Mouse (Mus musculus) cerebellum, adult 2 months (tissue): Measurements from ENCODE around the gene 4921536K21Rik.

ENCODE experiments used
- CTCF ChIP-seq: fragments of 200-500 bp; IDR thresholded peaks from 2 replicates; pipeline ENCODE4 v1.5.1; 2011; ENCODE audit warnings: low read depth, mild to moderate bottlenecking, control low read depth, low read length, moderate library complexity, borderline replicate concordance; ENCODE audit not compliant: insufficient read depth
- POLR2A ChIP-seq: fragments of 200-500 bp; IDR thresholded peaks from 2 replicates; pipeline ENCODE4 v1.6.1; 2011; ENCODE audit warnings: low read length, control low read depth, borderline replicate concordance; ENCODE audit not compliant: insufficient read depth

DNA sequence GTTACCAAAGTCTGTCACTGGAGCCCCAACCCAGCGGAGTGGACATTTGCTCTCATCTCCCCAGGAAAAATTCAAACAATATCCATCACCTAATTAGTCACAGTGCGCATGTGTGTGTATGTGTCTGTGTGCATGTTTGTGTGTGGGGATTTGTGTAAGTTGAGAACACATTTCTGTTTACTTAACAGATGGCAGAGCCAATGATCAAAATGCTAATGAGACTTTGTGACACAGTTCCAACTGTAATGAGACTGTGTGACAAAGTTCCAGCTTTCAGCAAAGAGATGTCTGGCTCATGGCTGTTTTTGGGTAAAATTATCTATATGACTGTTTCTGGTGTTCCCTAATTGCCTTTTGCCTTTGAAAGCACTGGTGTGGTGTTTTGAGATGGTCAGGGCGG lies 41.4 kb upstream of the 4921536K21Rik start:
- TF ChIP-seq POLR2A (no peak), CTCF (no peak)
